In genomic region chrX:159896536-159896935, GRCm38 (mm10) we compare ENCODE assay signal across 25 mouse cellular contexts.
A peak's percentile ranks its signal among the peaks of the same experiment; 100 is the strongest.
DNase-seq lines count a peak whose midpoint lies in the region; ATAC-seq and TF ChIP-seq lines count a peak whose summit lies in the region.
"Had no signal": no experiment of that assay in that cellular context is flagged by ENCODE, and none has a peak within 500 bp of the region (broad histone marks: within the 10 kb centered on the region; RNA-seq: fewer than 3 reads in every experiment).

No protein-coding gene starts in this region.

- DNase-seq in cerebellum, adult 2 months, result peak; percentile 8 to 28
- DNase-seq in cerebellum, adult 11-12 months, result no peak
- DNase-seq in embryonic facial prominence, embryonic 14.5 days (ENCODE audit: low spot score), result no peak
- no peak for DNase-seq in embryonic facial prominence, embryonic 10.5 days (ENCODE audit: low spot score)
- peak; percentile 18 for DNase-seq in lung, postnatal 10 days
- DNase-seq in lung, postnatal 36 days, result no peak
- DNase-seq in gastrocnemius, adult 8-10 months (ENCODE audit: low spot score in 2 of 2), result peak; percentile 5 to 22
- DNase-seq in kidney, adult 9 months, result no peak
- DNase-seq: adrenal gland, postnatal 25 days; heart, adult 18-20 months; kidney, adult 18-20 months; kidney, postnatal 4 days; liver, embryonic 13.5 days; lung, adult 18-20 months; midbrain, embryonic 14.5 days; thymus, adult 2 months; thymus, postnatal 36 days had no signal

- no peaks in the 10 kb centered on the region for H3K9me3 ChIP-seq in embryonic facial prominence, embryonic 14.5 days (ENCODE audit: control insufficient read depth, low read length)
- no peaks in the 10 kb centered on the region for H3K9me3 ChIP-seq in embryonic facial prominence, embryonic 10.5 days
- H3K9me3 ChIP-seq: forebrain, embryonic 15.5 days; heart, embryonic 12.5 days; hindbrain, embryonic 15.5 days; limb, embryonic 10.5 days; limb, embryonic 15.5 days; liver, embryonic 13.5 days had no signal

- no peaks in the 10 kb centered on the region for H3K27me3 ChIP-seq in cerebellum, adult 2 months (ENCODE audit: control insufficient read depth, insufficient read depth, low read length)
- peaks cover 9% of the 10 kb centered on the region for H3K27me3 ChIP-seq in embryonic facial prominence, embryonic 14.5 days (replicated peaks; ENCODE audit: control insufficient read depth, insufficient read depth, low read length)
- H3K27me3 ChIP-seq in embryonic facial prominence, embryonic 10.5 days (replicated peaks; ENCODE audit: low read depth, poor library complexity, severe bottlenecking), result peaks cover 70% of the 10 kb centered on the region
- H3K27me3 ChIP-seq: forebrain, embryonic 15.5 days; heart, embryonic 12.5 days; hindbrain, embryonic 15.5 days; limb, embryonic 15.5 days; liver, embryonic 13.5 days had no signal

- H3K4me3 ChIP-seq in cerebellum, adult 2 months (replicated peaks; ENCODE audit: insufficient read depth, low read depth, low read length), result no peak overlapping the region
- H3K4me3 ChIP-seq in embryonic facial prominence, embryonic 14.5 days (ENCODE audit: low read depth, low read length), result no peak overlapping the region
- H3K4me3 ChIP-seq in embryonic facial prominence, embryonic 10.5 days, result no peak overlapping the region
- H3K4me3 ChIP-seq: forebrain, embryonic 15.5 days; heart, embryonic 12.5 days; hindbrain, embryonic 15.5 days; limb, embryonic 10.5 days; limb, embryonic 15.5 days; liver, embryonic 13.5 days had no signal

- TF ChIP-seq CTCF in cerebellum, adult 2 months (IDR thresholded peaks at IDR 0.05; ENCODE audit: borderline replicate concordance, insufficient read depth, low read depth, low read length), result no peak

- no peak overlapping the region for H3K4me2 ChIP-seq in embryonic facial prominence, embryonic 14.5 days (ENCODE audit: low read depth, low read length)
- H3K4me2 ChIP-seq: forebrain, embryonic 15.5 days; heart, embryonic 12.5 days; hindbrain, embryonic 15.5 days; limb, embryonic 15.5 days; liver, embryonic 13.5 days had no signal

- 7% methylated on average over 4 of the region's 4 CpGs for WGBS in cerebellum, adult 2 months
- WGBS in embryonic facial prominence, embryonic 14.5 days, result 60% methylated on average over 4 of the region's 4 CpGs
- 77% methylated on average over 4 of the region's 4 CpGs for WGBS in embryonic facial prominence, embryonic 10.5 days

- TF ChIP-seq POLR2A in cerebellum, adult 2 months (IDR thresholded peaks at IDR 0.05; ENCODE audit: borderline replicate concordance, insufficient read depth, low read length), result no peak

- no peak overlapping the region for H3K9ac ChIP-seq in embryonic facial prominence, embryonic 14.5 days (ENCODE audit: low read depth, low read length)
- H3K9ac ChIP-seq: forebrain, embryonic 15.5 days; heart, embryonic 12.5 days; hindbrain, embryonic 15.5 days; limb, embryonic 15.5 days; liver, embryonic 13.5 days had no signal

- no peaks in the 10 kb centered on the region for H3K36me3 ChIP-seq in embryonic facial prominence, embryonic 14.5 days (ENCODE audit: control insufficient read depth, insufficient read depth, low read length)
- H3K36me3 ChIP-seq in embryonic facial prominence, embryonic 10.5 days (replicated peaks), result no peaks in the 10 kb centered on the region
- H3K36me3 ChIP-seq: forebrain, embryonic 15.5 days; heart, embryonic 12.5 days; hindbrain, embryonic 15.5 days; limb, embryonic 10.5 days; limb, embryonic 15.5 days; liver, embryonic 13.5 days had no signal

- ATAC-seq in embryonic facial prominence, embryonic 14.5 days (ENCODE audit: low read depth), result peak; percentile 33; the same call in 1 of the 2 replicates
- ATAC-seq: forebrain, embryonic 15.5 days; lung, postnatal 0 days; Patski had no signal

- H3K4me1 ChIP-seq in cerebellum, adult 2 months (ENCODE audit: control insufficient read depth, insufficient read depth, low read length), result no peaks in the 10 kb centered on the region
- H3K4me1 ChIP-seq in embryonic facial prominence, embryonic 14.5 days (ENCODE audit: control insufficient read depth, insufficient read depth, low read length), result no peaks in the 10 kb centered on the region
- no peaks in the 10 kb centered on the region for H3K4me1 ChIP-seq in embryonic facial prominence, embryonic 10.5 days
- H3K4me1 ChIP-seq: forebrain, embryonic 15.5 days; heart, embryonic 12.5 days; hindbrain, embryonic 15.5 days; limb, embryonic 10.5 days; limb, embryonic 15.5 days; liver, embryonic 13.5 days had no signal

- H3K27ac ChIP-seq in cerebellum, adult 2 months (ENCODE audit: insufficient read depth, low read length), result no peak overlapping the region
- H3K27ac ChIP-seq in embryonic facial prominence, embryonic 14.5 days (replicated peaks; ENCODE audit: low read depth, low read length), result no peak overlapping the region
- no peak overlapping the region for H3K27ac ChIP-seq in embryonic facial prominence, embryonic 10.5 days (replicated peaks)
- H3K27ac ChIP-seq: forebrain, embryonic 15.5 days; hindbrain, embryonic 15.5 days; kidney, postnatal 0 days; limb, embryonic 10.5 days; limb, embryonic 15.5 days; liver, embryonic 13.5 days had no signal

Comparison
In these comparisons a context has a peak if more than half of its experiments do, and no peak if none do; other contexts are left out.
1. DNase-seq: peak in cerebellum, adult 2 months (2 of 2), lung, postnatal 10 days (single experiment) and gastrocnemius, adult 8-10 months (2 of 2); none in cerebellum, adult 11-12 months (single experiment), embryonic facial prominence, embryonic 14.5 days (single experiment), embryonic facial prominence, embryonic 10.5 days (single experiment), lung, postnatal 36 days (single experiment) and kidney, adult 9 months (single experiment).